Mouse (Mus musculus) limb, embryonic 14.5 days (tissue): Measurements from ENCODE around the gene Gm9821. TPM values are rescaled to one million over a fixed set of nuclear protein-coding genes. Genes with fewer than 3 reads are reported as not detected.

Source experiments
- ATAC-seq: fragments of 200-750 bp; cut with Nextera tagmentation; 2 replicates; pipeline ENCODE4 v1.8.0; 2017; ENCODE audit warnings: low read depth, moderate number of reproducible peaks, moderate TSS enrichment; ENCODE audit not compliant: low FRiP score
- DNase-seq: peaks from one replicate; pipeline ENCODE4 v3.0.0-alpha.2; 2015; ENCODE audit warnings: low spot score
- H3K27ac ChIP-seq: fragments of 300-500 bp; sonication (generic); replicated peaks from 2 replicates; pipeline ENCODE4 v1.5.1; 2014; ENCODE audit warnings: low read depth, mild to moderate bottlenecking, low read length, moderate library complexity, mixed read lengths
- H3K27me3 ChIP-seq: fragments of 300-500 bp; sonication (generic); 2 replicates; pipeline ENCODE4 v1.6.1; 2014; ENCODE audit warnings: low read length, mixed read lengths; ENCODE audit not compliant: control insufficient read depth, insufficient read depth
- H3K36me3 ChIP-seq: fragments of 300-500 bp; sonication (generic); 2 replicates; pipeline ENCODE4 v1.6.1; 2014; ENCODE audit warnings: mild to moderate bottlenecking, low read length, moderate library complexity, mixed read lengths; ENCODE audit not compliant: control insufficient read depth, insufficient read depth
- H3K4me1 ChIP-seq: fragments of 300-500 bp; sonication (generic); 2 replicates; pipeline ENCODE4 v1.6.1; 2014; ENCODE audit warnings: antibody characterized with exemption, low read length, mixed read lengths; ENCODE audit not compliant: control insufficient read depth, insufficient read depth
- H3K4me2 ChIP-seq: fragments of 300-500 bp; sonication (generic); replicated peaks from 2 replicates; pipeline ENCODE4 v1.6.1; 2014; ENCODE audit warnings: low read depth, mild to moderate bottlenecking, low read length, moderate library complexity; ENCODE audit not compliant: severe bottlenecking
- H3K4me3 ChIP-seq: fragments of 300-500 bp; sonication (generic); replicated peaks from 2 replicates; pipeline ENCODE4 v1.5.1; 2014; ENCODE audit warnings: low read length
- H3K9ac ChIP-seq: fragments of 300-500 bp; sonication (generic); 2 replicates; pipeline ENCODE4 v1.6.1; 2014; ENCODE audit warnings: mild to moderate bottlenecking, low read depth, low read length, moderate library complexity; ENCODE audit not compliant: severe bottlenecking
- H3K9me3 ChIP-seq: fragments of 300-500 bp; sonication (generic); 2 replicates; pipeline ENCODE4 v1.6.1; 2016; ENCODE audit warnings: low read length; ENCODE audit not compliant: control insufficient read depth
- POLR2A ChIP-seq: fragments of 200-500 bp; IDR thresholded peaks from 2 replicates; pipeline ENCODE4 v1.8.0; 2012; ENCODE audit warnings: inconsistent platforms, mild to moderate bottlenecking, moderate library complexity, borderline replicate concordance; ENCODE audit not compliant: insufficient read depth, insufficient read length; ENCODE audit errors: extremely low read depth
- WGBS: fragments of 180-500 bp; shearing (Covaris S2); extraction: QIAGEN DNeasy Blood & Tissue Kit; methylation state at CpG from one replicate; pipeline ENCODE4 v1.1.7; 2014; 5-methylcytosine and 5-hydroxymethylcytosine counted together
- polyA plus RNA-seq, 2 experiments: library from polyadenylated mRNA; depleted of rRNA in 1 of 2; stranded (reverse) in 1 of 2; unstranded in 1 of 2; fragments of >200 nt; fragmentation: Nextera tagmentation in 1 of 2; extraction: Ambion mirVana in 1 of 2; gene quantifications; 2 replicates each; pipeline versions ENCODE4 v1.2.1 to v1.2.3; 2012 to 2014

Gm9821 gene
- polyA plus RNA-seq, 2 experiments, result 0.56 TPM; not detected in 1

DNA sequence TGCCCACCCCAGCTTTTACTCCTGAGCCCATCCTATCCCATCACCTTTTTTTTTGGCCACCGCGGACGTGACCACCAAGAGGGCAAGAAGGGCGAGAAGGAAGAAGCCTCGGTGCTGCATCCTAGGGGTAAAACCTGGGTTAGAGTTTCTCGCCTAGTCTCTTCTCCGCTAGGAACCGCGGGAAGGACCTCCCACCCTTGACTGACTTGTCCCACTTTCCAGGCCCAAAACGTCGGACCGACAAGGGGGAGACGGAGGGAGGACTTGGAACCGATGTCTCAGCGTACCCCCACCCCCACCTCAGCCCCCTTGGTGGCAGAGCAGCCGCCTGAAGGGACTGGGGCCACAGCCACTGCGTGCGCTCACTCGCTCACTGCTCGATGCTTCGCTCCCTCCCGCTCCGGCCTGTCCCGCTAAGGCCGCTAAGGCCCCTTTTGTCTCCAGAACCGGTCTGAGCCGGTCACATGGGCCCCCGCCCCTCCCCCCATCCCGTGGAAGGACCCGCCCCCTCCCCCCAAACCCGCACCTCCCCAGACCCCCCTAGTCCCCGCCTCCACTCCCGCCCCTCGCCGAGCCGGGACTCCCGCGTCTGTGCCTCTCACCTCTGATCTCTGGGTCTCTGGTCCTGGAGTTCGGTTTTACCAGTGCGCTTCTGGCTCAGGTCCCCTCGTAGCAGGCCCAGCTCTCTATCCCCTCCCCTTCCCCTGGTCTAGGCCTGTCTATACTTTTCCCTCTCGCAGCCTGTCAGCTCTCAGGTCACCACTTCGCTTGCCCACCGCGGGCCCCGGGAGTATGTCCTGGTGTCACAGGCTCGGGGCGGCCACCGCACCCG is 14.0 kb upstream of the Gm9821 start:
- 1% methylated on average over 42 of the region's 50 CpGs for WGBS

DNA sequence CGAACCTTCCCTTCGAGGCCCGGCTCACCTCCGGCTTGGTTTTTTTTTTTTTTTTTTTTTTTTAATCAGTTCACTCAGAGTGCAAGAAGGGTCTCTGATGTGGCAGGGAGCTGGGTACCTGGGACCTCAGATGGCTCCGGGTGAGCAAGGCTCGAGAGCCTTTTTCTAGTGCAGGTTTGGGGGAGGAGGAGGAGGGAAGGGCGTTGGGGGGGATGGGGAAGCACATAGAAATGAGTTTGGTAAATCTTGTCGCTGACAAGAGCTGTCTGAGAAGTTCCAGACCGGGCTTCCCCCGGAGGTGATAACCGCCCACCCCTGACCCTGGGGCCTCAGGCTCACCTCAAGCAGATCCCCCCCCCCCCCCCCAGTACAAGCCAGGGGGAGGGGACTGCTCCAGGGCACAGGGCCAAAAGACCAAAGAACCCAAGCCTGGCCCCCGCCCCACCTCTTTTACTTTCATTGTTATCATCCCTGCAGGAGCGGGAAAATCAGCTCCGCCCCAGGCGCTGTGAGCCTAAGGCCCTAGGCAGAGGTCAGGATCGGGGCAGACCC is 13.3 kb upstream of the Gm9821 start, which contains the start of gene Mdk:
Mdk (minus strand) TSS at position 138 of the 552 bp plus-strand sequence.
- peak within 1 kb of the TSS; percentile 99 for H3K27ac ChIP-seq

More for the DNA sequence above, 14.0 kb upstream of the Gm9821 start:
- H3K4me2 ChIP-seq, result peak overlapping the region; percentile 81
- H3K27ac ChIP-seq, result peak overlapping the region; percentile 99
- peak overlapping the region; percentile 73 for H3K4me3 ChIP-seq
- peak overlapping the region; percentile 99 for H3K9ac ChIP-seq
- no peaks in the 10 kb centered on the region for H3K9me3 ChIP-seq
- TF ChIP-seq POLR2A, result peak; percentile 97
- ATAC-seq, result peak; percentile 82
- peaks cover 22% of the 10 kb centered on the region for H3K4me1 ChIP-seq
- DNase-seq, result peak; percentile 80
- peaks cover 29% of the 10 kb centered on the region for H3K36me3 ChIP-seq
- no peaks in the 10 kb centered on the region for H3K27me3 ChIP-seq

GRCm38 (mm10) chr2:91932737-91933350 is 12.7 kb upstream of the Gm9821 start:
- WGBS, result 16% methylated on average over 6 of the region's 6 CpGs
- no peak for TF ChIP-seq POLR2A
- Histone ChIP-seq H3K36me3 (peaks cover 42% of the 10 kb centered on the region), H3K4me2 (peak overlapping the region; percentile 81), H3K4me3 (0 out of 2 replicates have a peak overlapping the region, but pooled peaks have one; percentile 73), H3K27ac (peak overlapping the region; percentile 99; the same call in 1 of the 2 replicates), H3K9ac (peak overlapping the region; percentile 99; the same call in 1 of the 2 replicates), H3K27me3 (no peaks in the 10 kb centered on the region), H3K4me1 (peaks cover 22% of the 10 kb centered on the region), H3K9me3 (no peaks in the 10 kb centered on the region)
- ATAC-seq (no peak), DNase-seq (no peak)

More for the DNA sequence above, 13.3 kb upstream of the Gm9821 start, which contains the start of gene Mdk:
- DNase-seq, result peak; percentile 29
- 3% methylated on average over 14 of the region's 16 CpGs for WGBS
- Histone ChIP-seq H3K27me3 (no peaks in the 10 kb centered on the region), H3K4me2 (peak within 1 kb of the TSS; percentile 81), H3K4me1 (peaks cover 22% of the 10 kb centered on the region), H3K36me3 (peaks cover 36% of the 10 kb centered on the region), H3K9ac (peak within 1 kb of the TSS; percentile 99), H3K9me3 (no peaks in the 10 kb centered on the region), H3K4me3 (peak within 1 kb of the TSS; percentile 73)
- TF ChIP-seq POLR2A, result no peak
- peak; percentile 1; the same call in 1 of the 2 replicates for ATAC-seq

DNA sequence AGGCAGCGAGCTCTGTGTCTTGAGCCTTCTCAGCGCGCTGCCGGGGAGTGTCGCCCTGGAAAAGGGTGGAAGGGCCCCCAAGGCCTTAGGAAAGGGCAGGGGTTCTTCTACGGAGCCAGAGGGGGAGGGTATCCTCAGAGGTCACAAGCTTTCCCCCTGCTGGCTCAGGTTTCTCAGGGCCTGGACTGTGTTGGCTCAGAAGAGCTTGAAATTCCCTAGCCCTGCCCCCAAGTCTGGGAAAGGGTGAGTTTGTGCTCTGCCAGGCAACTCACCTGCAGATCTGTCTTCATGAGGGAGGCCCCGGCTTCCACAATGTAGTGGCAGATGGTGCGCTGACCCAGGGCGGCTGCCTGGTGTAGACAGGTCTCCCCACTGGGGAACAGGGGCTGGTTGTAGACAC is 12.0 kb upstream of the Gm9821 start:
- ATAC-seq, result no peak
- no peak for DNase-seq
- Histone ChIP-seq H3K27ac (no peak overlapping the region), H3K36me3 (peaks cover 48% of the 10 kb centered on the region), H3K9me3 (no peaks in the 10 kb centered on the region), H3K4me1 (peaks cover 22% of the 10 kb centered on the region), H3K27me3 (no peaks in the 10 kb centered on the region), H3K4me3 (no peak overlapping the region), H3K4me2 (no peak overlapping the region), H3K9ac (no peak overlapping the region)
- WGBS, result 21% methylated on average over 9 of the region's 9 CpGs
- no peak for TF ChIP-seq POLR2A

- no peak overlapping the region for H3K27ac ChIP-seq
- H3K4me3 ChIP-seq, result no peak overlapping the region
- ATAC-seq, result no peak
- peaks cover 22% of the 10 kb centered on the region for H3K4me1 ChIP-seq
- no peak for TF ChIP-seq POLR2A
- WGBS, result 41% methylated on average over 8 of the region's 8 CpGs
- no peak for DNase-seq
- H3K9ac ChIP-seq, result no peak overlapping the region
- no peaks in the 10 kb centered on the region for H3K9me3 ChIP-seq
- peaks cover 53% of the 10 kb centered on the region for H3K36me3 ChIP-seq
- H3K4me2 ChIP-seq, result no peak overlapping the region
- no peaks in the 10 kb centered on the region for H3K27me3 ChIP-seq
Measured at GRCm38 (mm10) chr2:91934016-91934415, 11.5 kb upstream of the Gm9821 start.
